Mouse (Mus musculus): ENCODE results near the gene Rab5if.

DNA sequence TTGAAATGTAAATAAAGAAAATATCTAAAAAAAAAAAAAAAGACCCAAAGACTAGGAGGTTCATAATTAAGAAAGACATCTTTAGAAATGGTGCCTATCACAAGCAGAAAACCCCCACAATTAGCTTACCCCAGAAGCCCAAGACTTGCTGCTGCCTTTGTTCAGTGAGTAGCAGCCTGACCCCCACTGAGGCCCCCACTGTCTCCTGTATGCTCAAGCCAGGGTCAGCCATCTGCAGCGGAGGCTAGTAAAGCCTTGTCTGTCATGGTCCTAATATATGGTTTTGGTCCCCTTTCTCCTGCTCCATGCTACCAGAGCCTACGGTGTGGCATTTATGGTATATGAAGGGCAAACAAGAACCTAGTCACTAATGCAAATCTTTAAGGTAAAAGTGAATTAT is 38.4 kb downstream of the Rab5if start:
- TF ChIP-seq POLR2A (IDR thresholded peaks at IDR 0.05; ENCODE audit: insufficient read depth, low read depth, low read length) (no peak), CTCF (IDR thresholded peaks at IDR 0.05) (no peak)

Measured in heart, adult 2 months (tissue).